Mouse (Mus musculus): Measurements from ENCODE around the gene Ifngr2.

Gene Ifngr2

DNA sequence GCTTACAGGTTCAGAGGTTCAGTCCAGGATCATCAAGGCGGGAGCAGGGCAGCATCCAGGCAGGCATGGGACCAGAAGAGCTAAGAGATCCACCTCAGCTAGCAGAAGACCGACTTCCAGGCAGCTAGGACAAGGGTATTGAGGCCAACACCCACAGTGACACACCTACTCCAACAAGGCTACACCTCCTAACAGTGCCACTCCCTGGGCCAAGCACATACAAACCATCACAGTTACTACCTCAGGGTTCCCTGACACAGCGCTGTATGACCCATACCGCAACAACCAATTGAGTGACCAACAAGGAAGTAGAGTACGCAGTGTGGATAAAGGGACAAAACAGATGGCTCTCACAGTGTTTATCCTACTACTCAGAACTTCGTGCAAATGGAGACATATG is 10.5 kb upstream of the Ifngr2 start:
- DNase-seq (ENCODE audit: low spot score in 2 of 2), result no peak

DNA sequence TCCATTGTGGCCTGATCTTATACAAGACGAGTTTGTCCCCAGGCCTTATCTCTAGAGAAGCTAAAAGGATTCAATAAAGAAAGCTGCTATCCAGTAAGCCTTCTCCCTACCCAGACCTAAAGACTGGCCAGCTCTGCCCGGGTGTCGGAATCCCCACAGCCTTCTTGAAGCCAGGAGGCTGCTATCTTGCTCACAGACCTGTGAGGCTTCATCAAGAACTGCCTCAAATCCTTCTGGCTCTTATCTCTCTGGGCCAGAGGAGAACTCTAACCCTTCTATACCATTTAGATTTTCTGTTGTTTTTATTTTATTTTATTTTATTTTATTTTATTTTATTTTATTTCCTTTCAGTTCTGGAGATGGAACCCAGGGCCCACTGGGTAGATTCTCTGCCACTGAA is 9.8 kb upstream of the Ifngr2 start:
- DNase-seq (ENCODE audit: low spot score in 2 of 2), result no peak

DNA sequence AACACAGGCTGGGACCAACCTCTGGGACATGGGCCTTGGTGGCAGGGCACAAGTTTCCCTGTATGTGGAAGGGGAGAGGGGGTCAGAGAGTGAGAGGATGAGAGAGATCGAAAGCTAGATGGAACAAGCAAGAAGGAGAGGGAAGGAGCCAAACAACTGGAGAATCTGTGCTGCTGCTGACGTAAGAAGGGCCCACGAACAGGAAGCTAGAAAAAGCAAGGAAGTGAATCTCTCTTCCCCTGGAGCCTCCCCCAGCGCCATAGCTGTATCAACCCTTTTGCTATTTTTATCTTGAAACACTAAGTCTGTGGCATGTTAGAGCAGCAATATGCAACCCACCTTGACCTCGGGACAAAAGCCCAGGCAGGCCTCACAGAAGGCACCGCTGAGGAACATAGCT is 8.8 kb upstream of the Ifngr2 start:
- DNase-seq (ENCODE audit: low spot score in 2 of 2), result no peak

DNA sequence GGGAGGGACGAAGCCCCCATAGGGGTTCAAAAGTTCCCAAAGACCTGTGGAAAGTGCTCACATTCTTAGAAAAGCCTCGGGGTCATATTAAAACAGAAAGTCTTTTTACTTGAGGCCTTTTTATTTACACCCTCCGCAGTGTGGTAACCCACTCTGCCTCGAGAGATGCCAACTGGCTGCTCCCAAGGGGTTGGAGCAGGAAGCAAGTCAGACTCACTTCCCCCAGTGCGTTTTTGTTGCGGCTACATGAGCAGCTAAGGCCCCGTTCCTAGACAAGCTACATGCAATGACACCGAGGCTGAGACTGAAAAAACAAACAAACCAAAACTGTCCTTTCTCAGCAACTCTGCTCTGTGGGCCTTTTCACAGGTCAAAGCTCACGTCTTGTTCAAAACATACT is 8.4 kb upstream of the Ifngr2 start:
- no peak for DNase-seq (ENCODE audit: low spot score in 2 of 2)

DNA sequence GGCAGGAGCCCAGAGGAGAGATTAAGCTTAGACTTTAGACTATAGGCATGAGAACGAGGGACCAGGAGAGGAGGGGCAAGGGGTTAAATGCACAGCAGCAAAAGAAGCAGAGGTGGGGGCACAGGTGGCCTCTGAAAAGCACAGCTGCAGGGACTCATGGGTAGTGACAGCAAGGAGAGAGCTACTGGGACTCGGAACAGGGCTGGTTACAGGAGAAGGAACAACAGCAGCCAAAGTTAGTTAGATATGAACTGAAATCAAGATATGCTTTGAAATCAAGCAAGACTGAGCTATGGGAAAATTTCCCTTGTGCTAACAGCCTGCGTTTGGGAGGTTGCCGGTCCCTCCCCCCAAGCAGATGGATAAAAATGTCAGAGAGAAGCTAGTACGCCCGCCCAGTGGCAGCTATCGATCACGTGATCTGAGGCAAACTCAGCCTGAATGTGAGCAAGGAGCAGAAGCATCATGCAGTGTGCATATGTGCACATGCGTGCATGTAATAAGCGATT is 5.2 kb upstream of the Ifngr2 start:
- DNase-seq (ENCODE audit: low spot score in 2 of 2), result no peak

DNA sequence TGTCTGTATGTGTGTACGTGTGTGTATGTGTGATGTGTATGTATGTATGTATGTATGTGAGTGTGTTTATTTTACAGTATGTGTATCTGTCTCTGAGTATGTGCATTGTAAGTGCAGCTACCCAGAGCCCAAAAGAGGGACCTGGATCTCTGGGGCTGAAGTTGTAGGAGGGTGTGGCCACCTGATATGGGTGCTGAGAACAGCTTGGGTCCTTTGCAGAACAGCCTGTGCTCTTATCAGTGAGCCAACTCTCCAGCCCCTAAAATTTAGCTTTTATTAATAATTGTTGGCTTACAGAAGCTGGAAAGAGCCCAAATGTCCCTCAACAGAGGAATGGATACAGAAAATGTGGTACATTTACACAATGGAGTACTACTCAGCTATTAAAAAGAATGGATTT is 3.3 kb upstream of the Ifngr2 start:
- no peak for DNase-seq (ENCODE audit: low spot score in 2 of 2)

DNA sequence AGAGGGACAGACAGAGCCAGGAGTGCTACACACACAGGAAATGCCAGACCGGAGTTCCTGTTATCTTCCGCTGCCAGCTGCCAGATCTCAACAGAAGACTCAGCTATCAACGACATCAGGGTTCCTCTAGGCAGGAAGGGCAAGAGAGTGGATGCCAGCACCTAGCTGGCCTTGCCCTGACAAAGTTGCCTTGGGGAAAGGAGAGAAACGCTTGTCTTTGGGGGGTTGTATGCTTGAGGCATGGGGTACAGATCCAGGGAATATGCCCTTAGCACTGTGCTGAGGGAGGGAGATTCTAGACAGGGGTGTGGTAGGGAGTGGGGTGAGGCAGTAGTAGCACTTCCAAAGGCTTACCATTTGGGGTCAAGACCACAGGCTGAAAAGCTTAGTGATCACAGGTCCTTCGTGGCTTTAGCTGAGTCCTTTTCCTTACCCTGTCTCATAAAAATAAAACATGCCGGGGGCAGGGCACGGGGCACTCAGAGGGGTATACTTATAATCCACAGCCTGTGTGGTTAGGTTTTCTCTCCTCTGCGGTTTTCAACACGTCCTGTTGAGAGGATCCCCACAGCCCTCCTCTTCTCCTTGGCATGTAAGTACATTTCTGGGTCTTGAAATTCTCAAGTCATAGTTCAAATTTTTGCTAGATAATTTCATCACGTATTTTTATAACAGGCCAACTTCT is 1.1 kb upstream of the Ifngr2 start:
- DNase-seq (ENCODE audit: low spot score in 2 of 2), result no peak

DNA sequence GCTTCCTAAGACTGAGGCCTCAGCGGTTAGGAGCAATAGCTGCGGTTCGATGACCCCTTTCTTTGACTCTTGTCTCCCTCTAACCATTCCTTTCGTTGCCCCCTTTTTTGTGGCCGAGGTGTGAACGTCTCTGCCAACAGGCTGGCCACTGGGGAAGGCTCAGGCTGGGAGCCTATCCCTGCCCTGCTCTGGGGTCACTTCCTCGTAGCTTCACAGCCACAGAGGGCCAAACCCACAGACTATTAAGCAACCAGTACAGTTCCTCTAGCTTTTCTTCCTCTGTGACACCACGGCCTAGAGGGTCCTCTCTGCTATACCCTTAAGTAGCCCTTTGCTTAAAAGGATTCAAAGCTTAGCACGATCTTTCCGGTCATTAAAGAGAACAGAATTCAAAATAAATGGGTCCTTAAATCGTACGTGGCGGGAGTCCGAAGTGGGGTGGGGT is 459 bp upstream of the Ifngr2 start:
- no peak for DNase-seq (ENCODE audit: low spot score in 2 of 2)

DNA sequence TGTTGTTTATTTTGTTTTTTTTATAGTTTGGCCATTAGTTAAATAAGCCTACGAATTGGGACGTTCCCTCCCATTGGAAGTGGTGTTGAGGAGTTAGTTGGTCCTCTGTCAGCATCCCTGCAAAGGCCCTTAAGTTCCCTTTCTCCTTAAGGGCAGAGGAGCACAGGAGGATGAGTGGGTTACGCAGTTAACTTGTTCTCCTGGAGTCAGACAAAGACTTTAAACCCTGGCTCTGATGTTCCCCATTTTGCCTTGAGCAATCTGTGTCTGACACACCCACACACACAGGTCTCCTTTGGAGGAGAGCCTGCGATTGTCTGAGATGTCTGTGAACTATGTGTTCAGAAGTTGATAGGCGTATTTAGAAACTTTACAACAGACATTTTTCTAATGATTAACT is 1.1 kb downstream of the Ifngr2 start:
- DNase-seq (ENCODE audit: low spot score in 2 of 2), result no peak

DNA sequence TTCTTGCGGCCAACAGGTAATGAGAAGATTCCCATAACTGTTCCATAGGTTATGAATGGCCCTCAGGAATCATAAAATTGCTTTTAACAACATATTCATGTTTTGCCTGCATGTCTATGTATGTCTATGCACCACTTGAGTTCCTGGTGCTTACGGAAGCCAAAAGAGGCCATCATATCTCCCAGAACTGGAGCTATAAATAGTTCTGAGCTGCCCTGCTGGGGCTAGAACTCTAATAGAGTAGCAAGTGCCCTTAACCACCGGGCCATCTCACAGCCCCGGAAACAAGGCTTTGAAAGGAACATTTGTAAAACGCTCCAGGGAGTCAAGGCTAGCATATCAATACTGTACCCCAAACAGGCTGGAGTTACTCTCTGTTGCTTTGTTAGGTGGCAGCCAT is 1.7 kb downstream of the Ifngr2 start:
- no peak for DNase-seq (ENCODE audit: low spot score in 2 of 2)

DNA sequence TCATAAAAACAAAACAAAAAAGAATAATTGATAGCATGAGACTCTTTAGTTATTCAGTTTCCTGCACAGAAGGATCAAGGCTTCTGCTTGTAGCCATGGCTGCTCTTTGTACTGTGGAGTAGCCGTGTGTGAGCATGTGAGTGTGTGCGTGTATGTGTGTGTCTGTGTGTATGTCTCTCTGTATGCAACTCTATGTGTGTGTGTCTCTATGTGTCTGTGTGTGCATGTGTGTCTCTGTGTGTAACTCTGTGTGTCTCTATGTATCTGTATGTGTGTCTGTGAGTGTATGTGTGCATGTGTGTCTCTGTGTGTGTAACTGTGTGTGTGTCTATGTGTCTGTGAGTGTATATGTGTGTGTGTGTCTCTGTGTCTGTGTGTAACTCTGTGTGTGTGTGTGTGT is 2.1 kb downstream of the Ifngr2 start:
- DNase-seq (ENCODE audit: low spot score in 2 of 2), result no peak

DNA sequence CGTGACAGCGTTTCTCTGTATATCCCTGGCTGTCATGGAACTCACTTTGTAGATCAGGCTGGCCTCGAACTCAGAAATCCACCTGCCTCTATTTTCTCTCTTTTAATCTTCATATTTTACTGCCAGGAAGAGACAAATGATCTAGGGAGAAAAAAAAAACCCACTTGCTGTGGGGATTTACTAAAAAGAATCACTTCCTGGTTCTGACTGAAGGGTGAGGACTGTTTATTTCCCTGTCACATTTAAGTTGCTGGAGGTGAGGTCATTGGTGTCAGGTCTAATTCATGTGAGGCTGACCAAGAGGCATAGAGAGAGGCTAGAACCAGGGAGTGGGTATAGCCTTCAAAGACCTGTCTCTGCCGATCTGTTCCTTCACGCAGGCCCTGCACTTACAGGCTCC is 2.7 kb downstream of the Ifngr2 start:
- DNase-seq (ENCODE audit: low spot score in 2 of 2), result no peak

DNA sequence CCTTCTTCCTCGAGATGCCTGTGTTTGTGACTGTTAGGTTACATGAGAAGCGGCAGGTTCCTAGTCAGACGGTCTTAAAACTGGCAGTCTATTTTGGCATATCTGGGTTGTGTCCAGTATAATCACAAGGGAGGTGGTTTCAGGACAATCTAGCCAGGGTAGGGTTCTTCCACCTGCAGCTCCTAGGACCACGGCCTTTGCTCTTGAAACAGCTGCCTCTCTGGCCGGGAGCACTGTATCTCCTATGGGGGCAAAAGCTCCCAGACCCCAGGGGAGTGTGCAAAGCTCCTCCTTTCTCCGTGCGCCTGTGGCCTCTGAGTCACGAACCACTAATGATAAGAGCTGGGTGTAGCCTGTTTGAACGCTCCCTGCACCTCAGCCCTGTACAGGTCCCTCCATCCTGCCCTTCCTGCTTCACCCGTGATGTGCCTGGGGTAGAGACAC is 4.2 kb downstream of the Ifngr2 start:
- DNase-seq (ENCODE audit: low spot score in 2 of 2), result peak; percentile 42 to 43

DNA sequence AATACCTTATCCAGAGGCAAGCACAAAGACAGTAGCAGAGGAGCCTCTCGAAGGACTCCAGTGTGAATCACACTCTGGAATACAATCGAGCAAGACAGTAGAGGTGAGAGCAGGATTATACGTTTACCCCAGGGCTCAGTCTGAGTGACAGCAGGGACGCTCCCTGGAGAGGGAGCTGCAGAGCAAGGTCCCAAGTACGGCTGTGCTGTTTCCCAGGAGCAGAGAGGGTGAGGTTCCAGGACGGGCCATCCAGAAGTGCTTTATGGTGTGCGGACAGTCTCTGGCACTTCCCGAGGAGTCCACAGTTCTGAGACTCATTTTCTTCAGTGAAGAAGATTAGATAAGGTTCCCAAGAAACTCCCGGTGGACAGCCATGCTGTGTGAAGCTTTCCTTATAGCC is 5.2 kb downstream of the Ifngr2 start:
- DNase-seq (ENCODE audit: low spot score in 2 of 2), result no peak

DNA sequence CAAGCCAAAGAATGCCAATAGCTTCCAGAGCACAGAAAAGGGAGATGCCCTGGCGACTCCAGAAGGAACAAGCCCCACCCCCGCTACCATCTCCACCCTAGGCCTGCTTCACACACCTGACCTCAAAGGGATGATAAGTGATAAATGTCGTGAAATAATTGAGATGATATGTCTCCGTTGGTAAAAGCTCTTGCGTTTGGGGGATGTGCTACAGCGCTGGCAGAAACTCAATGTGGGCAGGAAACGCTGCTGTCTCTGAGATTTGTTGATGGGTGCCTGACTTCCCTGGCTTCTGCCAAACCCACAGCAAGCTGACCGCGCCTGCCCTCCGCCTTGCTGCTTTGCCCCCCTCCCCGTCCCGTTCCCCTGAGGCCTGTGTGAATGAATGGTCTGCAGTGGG is 6.8 kb downstream of the Ifngr2 start:
- DNase-seq (ENCODE audit: low spot score in 2 of 2), result no peak

DNA sequence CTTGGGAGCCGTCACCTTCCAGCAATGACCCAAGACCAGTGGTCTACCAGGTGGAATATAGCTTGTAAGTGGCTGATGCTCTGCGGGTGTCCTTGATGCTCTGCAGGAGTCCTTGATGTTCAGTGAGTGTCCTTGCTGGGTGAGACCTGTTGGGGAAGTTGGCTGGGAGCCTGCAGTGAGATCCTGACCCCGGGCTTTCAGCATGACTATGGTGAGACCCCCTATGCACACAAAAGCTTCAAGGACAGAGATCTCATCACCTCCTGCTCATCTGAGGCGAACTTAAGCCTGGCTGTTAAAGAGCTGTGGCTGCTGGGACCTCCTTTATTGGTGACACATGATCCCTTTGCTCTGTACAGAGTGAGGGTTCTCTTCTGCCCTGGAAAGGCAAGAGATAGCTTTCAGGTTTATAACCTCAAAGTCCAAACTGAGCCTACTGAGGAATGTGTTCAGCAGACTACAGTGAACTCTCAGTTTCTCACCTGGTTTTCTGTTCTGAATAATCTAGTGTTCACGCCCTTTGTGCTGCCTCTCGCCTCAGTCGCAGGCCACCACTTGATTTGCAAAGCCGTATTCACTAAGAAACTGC is 8.2 kb downstream of the Ifngr2 start:
- no peak for DNase-seq (ENCODE audit: low spot score in 2 of 2)

DNA sequence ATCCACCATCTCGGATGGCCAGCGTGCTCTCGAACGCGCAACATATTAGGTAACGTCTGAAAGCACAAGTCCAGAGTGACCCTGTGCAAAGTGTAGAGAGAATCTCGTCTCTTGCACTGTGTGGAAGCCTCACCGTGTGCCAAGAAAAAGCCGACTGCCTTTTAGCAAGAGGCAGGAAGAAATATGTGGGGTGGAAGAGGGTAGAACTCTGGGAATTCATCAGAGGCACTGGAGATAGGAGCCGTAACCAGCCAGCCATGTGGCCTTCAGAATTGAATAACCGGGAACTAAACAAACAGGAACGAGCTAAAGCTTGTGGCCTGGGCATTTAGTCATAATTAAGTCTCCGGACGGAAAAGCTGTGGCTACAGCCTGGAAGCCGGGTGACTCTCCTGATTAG is 9.8 kb downstream of the Ifngr2 start:
- DNase-seq (ENCODE audit: low spot score in 2 of 2), result no peak

DNA sequence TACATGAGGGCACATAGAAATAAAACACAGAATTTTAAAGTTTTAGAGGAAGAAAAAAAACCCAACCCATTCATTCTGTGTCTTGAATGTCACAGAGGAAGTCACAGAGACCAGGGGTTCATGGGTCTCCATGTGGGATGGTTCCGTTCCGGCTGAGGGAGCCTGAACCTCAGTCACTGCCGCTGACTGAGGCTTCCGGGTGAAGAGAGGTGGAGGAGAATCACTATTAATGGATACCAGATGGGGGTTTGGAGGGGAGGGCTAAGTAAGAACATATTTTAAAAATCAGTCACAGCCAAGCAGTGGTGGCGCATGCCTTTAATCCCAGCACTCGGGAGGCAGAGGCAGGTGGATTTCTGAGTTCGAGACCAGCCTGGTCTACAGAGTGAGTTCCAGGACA is 10.3 kb downstream of the Ifngr2 start:
- no peak for DNase-seq (ENCODE audit: low spot score in 2 of 2)

DNA sequence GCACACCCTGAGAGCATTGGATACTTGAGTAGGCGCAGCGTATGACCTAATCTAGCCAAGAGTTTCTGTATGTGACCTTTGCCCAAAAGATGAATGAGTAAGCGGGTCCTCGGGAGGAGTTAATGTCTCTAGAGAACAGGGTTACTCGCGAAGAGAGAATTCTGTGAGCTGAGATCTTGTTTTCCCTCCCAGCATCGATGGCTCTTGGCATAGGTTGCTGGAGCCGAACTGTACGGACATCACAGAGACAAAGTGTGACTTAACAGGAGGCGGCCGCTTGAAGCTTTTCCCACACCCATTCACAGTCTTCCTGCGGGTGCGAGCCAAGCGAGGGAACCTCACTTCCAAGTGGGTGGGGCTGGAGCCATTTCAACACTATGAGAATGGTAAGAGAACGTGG is 10.8 kb downstream of the Ifngr2 start:
- no peak for DNase-seq (ENCODE audit: low spot score in 2 of 2)

DNA sequence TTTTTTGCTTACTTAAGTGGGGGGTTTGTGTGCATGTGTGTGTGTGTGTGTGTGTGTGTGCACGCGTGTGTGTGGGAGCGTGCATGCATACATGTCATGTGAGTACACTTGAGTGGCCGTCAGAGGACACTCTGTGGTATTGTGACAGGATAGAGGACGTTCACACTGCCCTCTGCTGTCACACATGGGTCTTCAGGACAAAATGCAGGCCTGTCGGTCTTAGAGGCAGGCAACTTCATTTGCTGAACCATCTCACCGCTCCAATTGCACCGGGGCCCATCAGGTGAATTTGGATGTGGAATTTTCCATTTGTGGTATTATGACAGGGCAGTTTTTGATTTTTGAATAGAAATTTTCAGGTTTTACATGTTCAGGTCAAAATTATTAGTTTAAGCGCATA is 14.2 kb downstream of the Ifngr2 start:
- no peak for DNase-seq (ENCODE audit: low spot score in 2 of 2)

DNA sequence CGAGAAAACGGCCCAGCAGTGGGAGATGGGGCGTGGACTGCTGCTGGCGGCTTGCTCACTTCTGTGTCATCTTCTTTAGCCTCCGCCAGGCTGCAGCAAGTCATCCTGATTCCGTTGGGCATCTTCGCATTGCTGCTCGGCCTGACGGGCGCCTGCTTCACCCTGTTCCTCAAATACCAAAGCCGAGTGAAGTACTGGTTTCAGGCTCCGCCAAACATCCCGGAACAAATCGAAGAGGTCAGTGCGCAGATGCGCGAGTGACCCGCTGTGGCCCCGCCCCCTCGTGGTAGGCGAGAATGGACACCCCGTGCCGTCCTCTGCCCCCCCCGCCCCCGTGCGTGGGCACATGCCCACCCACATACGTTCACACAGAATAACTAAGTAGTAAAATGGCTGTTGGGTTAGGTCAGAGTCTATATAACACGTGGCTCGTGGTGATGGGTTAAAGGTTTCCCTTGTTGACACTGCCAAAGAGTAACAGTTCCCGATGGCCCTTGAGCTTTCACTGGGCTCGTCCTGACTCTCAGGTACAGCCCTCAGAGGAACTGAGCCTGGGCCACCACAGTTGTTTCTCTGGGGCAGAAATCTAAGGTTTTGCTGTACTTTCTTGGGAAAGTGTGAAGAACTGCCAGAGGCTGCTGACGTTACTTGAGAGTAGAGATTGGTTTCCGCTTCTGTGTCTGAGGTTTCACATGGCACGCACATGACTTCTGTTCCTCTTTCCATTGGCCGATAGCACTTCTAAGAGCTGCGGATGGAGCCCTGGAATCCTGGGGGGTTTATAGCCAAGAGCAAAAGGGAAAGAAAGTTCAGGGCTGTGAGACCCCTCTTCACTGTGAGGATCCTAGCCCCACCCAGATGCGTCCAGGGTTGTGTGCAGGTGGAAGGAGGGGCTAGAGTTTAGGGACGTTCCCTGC is 14.9 kb downstream of the Ifngr2 start:
- DNase-seq (ENCODE audit: low spot score in 2 of 2), result no peak

DNA sequence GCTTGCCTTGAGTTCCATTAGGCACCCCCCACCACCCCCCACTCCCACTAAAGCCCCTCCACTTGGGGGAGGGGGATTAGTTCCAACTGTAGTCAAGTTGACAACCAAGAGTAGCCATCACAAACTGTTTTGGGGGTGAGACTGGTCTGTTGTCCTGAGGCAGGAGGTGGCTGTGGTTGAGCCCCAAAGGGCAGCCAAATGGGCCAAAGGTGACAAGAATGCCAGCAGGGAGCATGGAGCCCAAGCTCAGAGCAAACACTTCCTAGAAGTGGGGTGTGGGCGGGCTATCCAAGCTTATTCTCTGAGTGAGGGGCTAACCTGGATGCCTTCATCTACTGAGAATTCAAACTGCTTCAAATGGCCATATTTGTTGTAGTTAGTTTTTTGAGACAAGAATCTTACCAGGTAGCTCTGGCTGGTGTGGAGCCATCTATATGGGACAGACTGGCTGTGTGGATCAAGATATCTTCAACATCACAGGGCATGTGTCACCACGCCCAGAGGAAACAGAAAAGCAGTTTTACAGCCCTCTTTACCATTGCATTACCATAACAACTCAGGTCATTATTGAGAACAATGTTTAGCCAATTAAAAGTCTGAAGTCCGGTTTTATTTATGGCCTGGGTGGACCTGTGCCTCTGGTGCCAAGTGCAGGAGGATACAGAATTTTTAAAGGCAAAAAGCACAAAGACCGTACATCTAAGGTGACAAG is 17.9 kb downstream of the Ifngr2 start:
- no peak for DNase-seq (ENCODE audit: low spot score in 2 of 2)

Data from urinary bladder, adult 18-20 months (tissue).